Mouse (Mus musculus) forebrain, embryonic 10.5 days (tissue): ENCODE results near the gene Lrrc45. TPM values are rescaled to one million over a fixed set of nuclear protein-coding genes. Genes with fewer than 3 reads are reported as not detected.
"Not testable (repeated sequence)": the region's sequence is repeated elsewhere in the genome, so short reads cannot be mapped to it uniquely, and the experiment has no call there.

Experiments
- DNase-seq: peaks from one replicate; pipeline ENCODE4 v3.0.0-alpha.2; 2017; ENCODE audit warnings: low spot score; ENCODE audit errors: extremely low spot score
- H3K27ac ChIP-seq: fragments of 300-500 bp; sonication (generic); 2 replicates; pipeline ENCODE4 v1.5.1; 2016; ENCODE audit warnings: mild to moderate bottlenecking
- H3K27me3 ChIP-seq: fragments of 300-500 bp; sonication (generic); 2 replicates; pipeline ENCODE4 v1.6.1; 2016; ENCODE audit warnings: mild to moderate bottlenecking; ENCODE audit not compliant: poor library complexity, severe bottlenecking
- H3K36me3 ChIP-seq: fragments of 300-500 bp; sonication (generic); replicated peaks from 2 replicates; pipeline ENCODE4 v1.6.1; 2016; ENCODE audit warnings: mild to moderate bottlenecking, moderate library complexity
- H3K4me1 ChIP-seq: fragments of 300-500 bp; sonication (generic); 2 replicates; pipeline ENCODE4 v1.6.1; 2016
- H3K4me3 ChIP-seq: fragments of 300-500 bp; sonication (generic); 2 replicates; pipeline ENCODE4 v1.5.1; 2016; ENCODE audit warnings: mild to moderate bottlenecking, moderate library complexity
- H3K9me3 ChIP-seq: fragments of 300-500 bp; sonication (generic); 2 replicates; pipeline ENCODE4 v1.6.1; 2016; ENCODE audit warnings: mild to moderate bottlenecking, moderate library complexity
- WGBS: fragments of 180-500 bp; shearing (Covaris S2); methylation state at CpG from one replicate; pipeline ENCODE4 v1.1.7; 2016; 5-methylcytosine and 5-hydroxymethylcytosine counted together
- polyA plus RNA-seq: library from polyadenylated mRNA; unstranded; fragments of >200 nt; fragmentation: Nextera tagmentation; extraction: Ambion mirVana; gene quantifications from 2 replicates; pipeline ENCODE4 v1.2.1, GENCODE M21; 2016

The Lrrc45 gene
- polyA plus RNA-seq, 1 experiment from 2014 or later, result 51.9 TPM

DNA sequence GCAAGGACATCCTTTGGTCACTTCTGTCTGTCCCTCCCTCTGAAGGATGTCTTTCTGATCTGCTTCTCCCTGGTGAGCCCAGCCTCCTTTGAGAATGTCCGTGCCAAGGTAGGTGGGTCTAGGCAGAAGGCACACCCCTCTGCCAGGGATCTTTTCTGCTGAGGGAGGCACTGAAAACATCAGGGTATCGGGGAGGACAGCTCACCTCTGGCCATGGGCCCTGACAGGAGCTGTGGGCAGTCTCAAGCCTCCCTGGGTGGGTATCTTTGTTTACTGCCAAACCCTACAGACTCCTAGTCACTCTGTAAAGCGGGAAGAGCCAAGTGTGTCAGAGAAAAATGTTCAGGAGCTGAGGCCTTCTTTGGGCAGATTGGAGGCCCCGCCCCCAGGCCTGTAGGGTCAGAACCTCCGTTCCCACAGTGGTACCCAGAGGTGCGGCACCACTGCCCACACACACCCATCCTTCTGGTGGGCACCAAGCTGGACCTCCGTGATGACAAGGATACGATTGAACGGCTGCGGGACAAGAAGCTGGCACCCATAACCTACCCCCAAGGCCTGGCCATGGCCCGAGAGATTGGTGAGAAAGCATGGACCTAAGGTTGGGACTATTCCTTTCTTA lies 9.1 kb downstream of the Lrrc45 start:
- no peak for DNase-seq
- 90% methylated on average over 11 of the region's 11 CpGs for WGBS
- Histone ChIP-seq H3K9me3 (no peaks in the 10 kb centered on the region), H3K27me3 (peaks cover 67% of the 10 kb centered on the region), H3K4me3 (peak overlapping the region; percentile 71; the same call in 1 of the 2 replicates), H3K27ac (no peak overlapping the region), H3K4me1 (peaks cover 46% of the 10 kb centered on the region), H3K36me3 (peaks cover 30% of the 10 kb centered on the region)

DNA sequence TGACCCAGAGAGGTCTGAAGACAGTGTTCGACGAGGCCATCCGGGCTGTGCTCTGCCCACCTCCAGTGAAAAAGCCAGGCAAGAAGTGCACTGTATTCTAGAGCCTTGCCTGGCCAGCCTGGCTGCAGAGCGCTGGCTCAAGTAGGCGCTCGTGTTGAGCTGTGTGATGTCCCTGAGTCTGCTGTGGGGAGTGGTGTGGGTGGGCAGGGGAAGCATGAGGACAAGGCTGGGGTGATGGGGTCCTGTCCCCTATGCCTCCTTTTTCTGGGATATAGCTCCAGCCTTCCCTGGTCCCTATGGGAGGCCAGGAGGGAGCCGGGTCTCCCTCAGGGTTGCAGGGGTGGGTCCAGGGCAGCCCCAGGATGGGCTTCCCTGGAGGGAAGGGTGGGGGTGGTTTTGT lies 9.8 kb downstream of the Lrrc45 start:
- Histone ChIP-seq H3K27ac (no peak overlapping the region), H3K27me3 (peaks cover 74% of the 10 kb centered on the region), H3K9me3 (no peaks in the 10 kb centered on the region), H3K36me3 (peaks cover 23% of the 10 kb centered on the region), H3K4me3 (no peak overlapping the region), H3K4me1 (peaks cover 46% of the 10 kb centered on the region)
- DNase-seq, result no peak
- 86% methylated on average over 7 of the region's 7 CpGs for WGBS

DNA sequence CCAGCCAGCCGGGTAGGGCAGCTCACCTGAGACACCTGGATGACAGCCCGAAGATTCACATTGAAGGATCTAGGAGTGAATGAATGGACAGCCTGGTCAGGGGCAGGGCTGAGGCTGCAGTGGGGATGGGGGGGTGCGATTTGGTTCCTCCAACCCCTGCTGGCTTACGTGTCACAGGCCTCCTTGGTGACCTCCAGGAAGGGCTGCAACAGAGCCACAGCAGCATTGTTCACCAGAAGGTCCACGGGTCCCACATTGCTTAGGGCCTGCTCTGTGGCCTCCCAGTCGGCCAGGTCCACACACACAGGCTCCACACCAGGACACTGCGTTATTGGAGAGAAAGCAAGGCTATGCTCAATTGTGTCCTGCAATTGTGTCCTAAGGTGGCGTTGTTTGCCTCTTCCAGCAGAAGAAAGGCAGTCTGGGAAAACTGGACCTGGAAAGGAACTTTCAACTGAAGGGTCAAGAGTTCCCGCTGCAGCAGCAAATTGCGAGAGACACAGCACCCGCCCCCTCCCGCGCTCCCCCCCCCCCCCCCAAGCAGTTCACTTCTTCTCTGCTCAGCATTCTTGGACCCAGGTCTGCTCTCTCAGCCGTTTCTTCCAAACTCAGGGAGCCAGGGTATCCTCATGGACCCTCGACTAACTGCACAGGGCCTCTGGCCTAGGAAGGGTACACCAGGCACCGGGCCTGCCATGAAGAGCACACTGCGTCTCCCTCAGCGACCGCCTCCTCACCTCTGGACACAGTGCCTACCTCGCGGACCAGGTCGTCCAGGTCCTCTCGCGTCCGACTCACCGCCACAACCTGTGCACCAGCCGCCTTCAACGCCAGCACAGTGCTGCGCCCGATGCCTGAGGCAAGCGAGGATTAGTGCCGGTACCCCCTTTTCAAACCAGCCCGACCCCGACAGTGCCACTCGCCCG lies 12.8 kb downstream of the Lrrc45 start:
- peak overlapping the region; percentile 75 for H3K27ac ChIP-seq
- H3K36me3 ChIP-seq, result 0 out of 2 replicates have a peak, but pooled peaks cover 5% of the 10 kb centered on the region
- H3K4me1 ChIP-seq, result peaks cover 39% of the 10 kb centered on the region
- no peaks in the 10 kb centered on the region for H3K9me3 ChIP-seq
- 17% methylated on average over 36 of the region's 36 CpGs for WGBS
- peaks cover 79% of the 10 kb centered on the region for H3K27me3 ChIP-seq
- DNase-seq, result no peak
- peak overlapping the region; percentile 75 for H3K4me3 ChIP-seq

DNA sequence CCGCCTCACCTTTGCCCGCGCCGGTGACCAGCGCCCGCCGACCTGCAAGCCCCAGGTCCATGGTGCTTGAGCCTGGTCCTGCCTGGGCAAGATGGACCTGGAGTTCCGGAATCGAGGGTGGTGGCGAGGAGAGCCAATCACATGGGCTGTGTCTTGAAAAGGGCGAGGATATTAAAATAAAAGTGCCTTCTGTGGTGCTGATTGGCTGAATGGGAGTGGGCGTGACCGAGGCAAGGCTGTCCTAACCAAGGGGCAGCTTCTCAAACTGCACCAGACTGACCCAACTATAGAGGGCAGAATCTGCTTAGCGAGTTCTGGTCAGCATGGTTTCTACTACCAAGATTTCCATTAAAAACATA lies 13.4 kb downstream of the Lrrc45 start, which contains the start of gene Dcxr:
TSS of gene Dcxr (minus strand) at position 113 of the 359 bp plus-strand sequence.
- peak within 1 kb of the TSS; percentile 75 for H3K27ac ChIP-seq
- peaks cover 77% of the 10 kb centered on the region for H3K27me3 ChIP-seq

DNA sequence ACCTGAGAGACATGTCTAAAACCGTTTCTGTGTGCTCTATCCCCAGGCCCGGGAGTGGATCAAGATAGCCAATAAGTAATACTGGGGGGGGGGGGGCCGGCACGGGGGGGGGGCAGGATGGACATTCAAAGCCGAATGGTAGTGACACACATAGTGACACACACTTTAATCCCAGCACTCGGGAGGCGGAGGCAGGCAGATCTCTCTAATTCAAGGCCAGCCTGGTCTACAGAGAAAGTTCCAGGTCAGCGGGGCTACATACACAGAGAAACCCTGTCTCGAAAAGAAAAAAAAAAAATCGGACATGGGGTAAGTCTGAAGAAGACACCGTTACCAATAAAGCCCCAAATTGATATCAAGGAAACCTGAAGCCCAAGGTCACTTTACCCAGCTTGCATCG lies 13.8 kb downstream of the Lrrc45 start:
- 60% methylated on average over 12 of the region's 12 CpGs for WGBS
- no peak for DNase-seq
- H3K27me3 ChIP-seq, result peaks cover 73% of the 10 kb centered on the region
- H3K27ac ChIP-seq, result no peak overlapping the region
- H3K4me3 ChIP-seq, result peak overlapping the region; percentile 75; the same call in 1 of the 2 replicates
- H3K36me3 ChIP-seq, result 0 out of 2 replicates have a peak, but pooled peaks cover 5% of the 10 kb centered on the region
- H3K9me3 ChIP-seq, result no peaks in the 10 kb centered on the region
- H3K4me1 ChIP-seq, result peaks cover 29% of the 10 kb centered on the region

More for the DNA sequence above, 13.4 kb downstream of the Lrrc45 start, which contains the start of gene Dcxr:
- Histone ChIP-seq H3K9me3 (no peaks in the 10 kb centered on the region), H3K36me3 (0 out of 2 replicates have a peak, but pooled peaks cover 5% of the 10 kb centered on the region), H3K4me1 (peaks cover 33% of the 10 kb centered on the region), H3K4me3 (peak within 1 kb of the TSS; percentile 75)
- peak; percentile 90 for DNase-seq
- WGBS, result under 1% methylated on average over 14 of the region's 14 CpGs

DNA sequence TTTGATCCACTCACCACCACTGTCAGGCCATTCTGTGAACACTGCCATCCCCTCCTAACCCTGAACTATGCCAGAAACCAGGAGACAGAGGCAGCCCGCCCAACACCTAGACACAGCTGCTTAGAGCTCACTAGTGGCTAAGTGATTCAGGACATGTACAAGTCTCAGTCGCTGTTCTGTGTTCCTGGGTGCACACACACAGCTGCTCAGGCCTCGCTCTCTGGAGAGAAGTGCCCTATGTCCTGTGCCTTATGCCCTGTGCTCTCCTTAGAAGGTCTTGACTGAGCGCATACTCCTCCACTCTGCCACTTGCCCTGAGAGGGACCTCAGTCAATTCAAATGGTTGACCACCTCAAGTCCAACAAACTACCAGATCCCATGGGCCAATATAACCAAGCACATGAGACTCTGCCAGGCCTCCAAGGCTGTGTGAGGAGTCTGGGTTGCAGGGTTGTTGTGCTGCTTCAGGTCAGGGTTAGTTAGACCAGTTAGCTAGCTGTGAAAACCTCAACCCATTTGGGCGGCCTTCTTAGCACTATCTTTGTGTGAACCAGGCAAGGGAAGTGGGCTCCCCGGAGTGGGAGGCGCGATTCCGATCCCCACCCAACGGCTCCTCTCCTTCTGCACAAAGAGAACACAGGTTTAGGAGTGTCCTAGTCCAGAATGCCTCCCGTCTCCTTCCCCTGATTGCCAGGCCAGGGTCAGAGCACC lies 15.0 kb downstream of the Lrrc45 start:
- no peak for DNase-seq
- Histone ChIP-seq H3K36me3 (0 out of 2 replicates have a peak, but pooled peaks cover under 1% of the 10 kb centered on the region), H3K27me3 (peaks cover 62% of the 10 kb centered on the region)

DNA sequence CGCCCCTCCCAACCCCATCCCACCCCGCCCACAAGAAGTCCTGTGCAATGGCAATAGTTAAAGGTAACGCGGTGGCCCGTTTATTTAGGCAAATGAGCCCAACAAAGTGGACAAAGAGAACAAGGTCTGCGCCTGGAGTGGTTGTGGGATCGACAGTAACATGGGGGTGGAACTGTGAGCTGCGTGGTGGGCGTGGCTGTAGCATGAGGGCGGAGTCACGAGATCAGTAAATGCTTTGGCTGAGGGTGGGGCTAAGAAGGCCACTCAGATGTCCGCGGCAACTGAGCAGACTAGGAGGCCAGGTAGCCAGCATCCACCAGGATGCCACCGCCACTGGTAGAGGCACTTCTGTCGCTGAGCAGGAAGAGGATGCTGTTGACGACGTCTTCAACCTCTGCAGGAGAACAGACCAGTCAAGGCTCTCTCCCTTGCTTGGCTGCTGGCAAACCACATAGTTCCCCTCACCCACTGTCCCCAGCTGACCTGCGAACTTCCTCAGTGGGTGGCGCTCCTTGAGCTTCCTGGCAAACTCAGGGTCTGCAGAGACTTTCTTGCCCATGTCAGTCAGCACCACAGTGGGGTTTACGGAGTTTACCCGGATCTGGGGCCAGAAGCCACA lies 15.8 kb downstream of the Lrrc45 start:
- peak overlapping the region; percentile 37 for H3K4me3 ChIP-seq
- DNase-seq, result peak; percentile 64
- H3K9me3 ChIP-seq, H3K36me3 ChIP-seq: not testable (repeated sequence)
- H3K4me1 ChIP-seq, result peaks cover 28% of the 10 kb centered on the region
- H3K27ac ChIP-seq, result peak overlapping the region; percentile 66
- peaks cover 56% of the 10 kb centered on the region for H3K27me3 ChIP-seq
- WGBS, result 3% methylated on average over 18 of the region's 21 CpGs

More for the DNA sequence above, 15.0 kb downstream of the Lrrc45 start:
- Histone ChIP-seq H3K9me3 (no peaks in the 10 kb centered on the region), H3K4me3 (peak overlapping the region; percentile 37; the same call in 1 of the 2 replicates), H3K27ac (peak overlapping the region; percentile 66), H3K4me1 (peaks cover 28% of the 10 kb centered on the region)
- 68% methylated on average over 11 of the region's 11 CpGs for WGBS

DNA sequence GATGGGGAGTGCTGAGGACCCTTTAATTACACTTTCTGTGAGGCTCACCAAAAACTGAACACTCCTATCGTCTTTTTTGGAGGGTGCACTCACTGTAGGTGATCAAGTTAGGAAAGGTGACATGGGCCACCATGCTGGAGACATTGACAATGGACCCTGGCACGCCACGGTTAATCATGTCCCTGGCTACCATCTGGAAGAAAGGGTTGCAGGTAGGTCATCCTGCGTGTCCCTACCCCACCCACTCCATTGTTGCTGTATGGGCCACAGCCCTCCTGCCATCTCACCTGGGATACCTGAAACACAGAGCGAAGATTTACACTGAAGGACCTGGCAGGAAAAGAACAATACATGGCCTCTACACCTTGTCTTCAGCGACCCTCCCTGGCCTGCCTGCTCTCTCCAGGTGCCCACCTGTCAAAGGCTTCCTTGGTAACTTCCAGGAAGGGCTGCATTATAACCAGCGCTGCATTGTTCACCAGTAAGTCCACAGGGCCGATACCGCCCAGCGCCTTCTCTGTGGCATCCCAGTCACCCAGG lies 16.7 kb downstream of the Lrrc45 start:
- no peak overlapping the region for H3K4me3 ChIP-seq
- no peak for DNase-seq
- H3K9me3 ChIP-seq, result no peaks in the 10 kb centered on the region
- H3K27ac ChIP-seq, result no peak overlapping the region
- H3K36me3 ChIP-seq, result no peaks in the 10 kb centered on the region
- H3K27me3 ChIP-seq, result peaks cover 52% of the 10 kb centered on the region
- peaks cover 28% of the 10 kb centered on the region for H3K4me1 ChIP-seq
- 88% methylated on average over 10 of the region's 10 CpGs for WGBS

DNA sequence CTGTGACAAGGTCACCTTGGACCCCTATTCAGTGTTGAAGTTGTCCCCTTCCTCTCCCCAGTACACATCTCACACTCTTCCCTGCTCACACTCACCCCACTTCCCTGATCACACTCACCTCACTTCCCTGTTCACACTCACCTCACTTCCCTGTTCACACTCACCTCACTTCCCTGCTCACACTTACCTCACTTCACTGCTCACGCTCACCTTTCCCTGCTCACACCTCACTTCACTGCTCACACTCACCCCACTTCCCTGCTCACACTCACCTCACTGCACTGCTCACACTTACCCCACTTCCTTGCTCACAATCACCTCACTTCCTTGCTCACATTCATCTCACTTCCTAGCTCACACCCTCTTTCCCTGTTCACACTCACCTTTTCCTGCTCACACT lies 17.7 kb downstream of the Lrrc45 start:
- peaks cover 24% of the 10 kb centered on the region for H3K4me1 ChIP-seq
- no peak for DNase-seq
- H3K36me3 ChIP-seq, result no peaks in the 10 kb centered on the region
- H3K27ac ChIP-seq, result no peak overlapping the region
- H3K4me3 ChIP-seq, result no peak overlapping the region
- H3K9me3 ChIP-seq, result no peaks in the 10 kb centered on the region
- WGBS, result 91% methylated on average over 1 of the region's 1 CpGs
- H3K27me3 ChIP-seq, result peaks cover 43% of the 10 kb centered on the region

DNA sequence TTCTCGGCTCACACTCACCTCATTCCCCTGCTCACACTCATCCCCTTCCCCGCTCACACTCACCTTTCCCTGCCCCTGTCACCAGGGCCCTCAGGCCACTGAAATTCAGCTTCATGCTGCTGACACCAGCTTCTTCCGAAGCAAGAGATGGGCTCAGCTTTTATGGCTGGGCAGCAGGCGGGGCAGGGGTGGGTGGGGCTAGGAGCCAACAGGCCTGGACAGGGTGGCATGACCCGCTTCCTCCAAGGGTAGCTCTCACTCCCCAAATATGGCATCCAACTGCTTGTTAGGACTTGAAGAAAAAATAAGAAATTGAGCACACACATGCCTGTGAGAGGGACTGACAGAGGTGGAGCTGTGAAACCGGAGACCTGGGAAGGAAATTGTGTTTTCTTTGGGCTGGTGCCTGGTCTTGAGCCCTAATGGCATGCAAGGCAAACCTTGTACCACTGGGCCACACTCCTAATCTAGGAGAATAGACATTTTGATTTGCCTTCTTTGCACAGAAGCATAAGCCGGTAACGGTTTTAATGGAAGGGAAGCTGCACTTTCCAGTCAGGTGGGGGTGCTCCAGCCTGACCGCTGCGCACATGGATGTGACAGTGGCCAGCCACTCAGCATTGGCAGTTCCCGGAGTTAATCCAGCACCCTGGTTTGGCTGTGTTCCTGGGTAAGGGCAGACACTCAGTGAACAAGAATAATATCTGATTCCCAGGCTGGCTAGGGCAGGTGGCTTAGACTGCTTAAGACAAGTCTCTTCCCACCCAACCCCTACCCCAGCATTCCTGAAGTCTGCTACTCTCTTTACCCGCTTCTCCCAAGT lies 18.3 kb downstream of the Lrrc45 start, which contains the start of gene Cbr2:
TSS of gene Cbr2 (minus strand) at position 257 of the 823 bp plus-strand sequence.
- no peak within 1 kb of the TSS for H3K4me3 ChIP-seq
- 79% methylated on average over 12 of the region's 12 CpGs for WGBS
- DNase-seq, result no peak

DNA sequence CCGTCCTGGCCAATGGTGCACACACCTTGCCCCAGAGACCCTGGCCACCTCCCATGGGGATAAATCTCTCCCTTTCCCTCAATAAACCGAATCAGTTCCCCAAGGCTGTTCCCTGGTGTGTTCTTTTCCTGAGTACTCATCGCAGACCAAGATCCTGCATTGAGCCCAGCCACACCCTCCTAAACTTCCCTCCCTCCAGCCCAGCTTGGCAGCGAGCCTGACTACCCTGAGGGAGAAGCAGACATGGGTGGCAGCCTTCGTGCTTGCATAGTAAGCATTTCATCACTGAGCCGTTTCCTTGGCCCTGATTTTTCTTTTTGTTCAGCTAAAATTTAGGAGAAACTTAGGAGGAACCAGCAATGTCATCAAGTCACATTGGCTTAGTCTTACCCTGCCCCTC lies 19.8 kb downstream of the Lrrc45 start:
- Histone ChIP-seq H3K9me3 (no peaks in the 10 kb centered on the region), H3K4me3 (no peak overlapping the region), H3K27me3 (peaks cover 30% of the 10 kb centered on the region), H3K4me1 (peaks cover 11% of the 10 kb centered on the region), H3K36me3 (no peaks in the 10 kb centered on the region), H3K27ac (no peak overlapping the region)
- WGBS, result 71% methylated on average over 6 of the region's 6 CpGs
- no peak for DNase-seq

More for the DNA sequence above, 18.3 kb downstream of the Lrrc45 start, which contains the start of gene Cbr2:
- Histone ChIP-seq H3K27ac (no peak within 1 kb of the TSS), H3K36me3 (no peaks in the 10 kb centered on the region), H3K4me1 (peaks cover 17% of the 10 kb centered on the region), H3K9me3 (no peaks in the 10 kb centered on the region), H3K27me3 (peaks cover 37% of the 10 kb centered on the region)
